Mouse (Mus musculus) bone marrow macrophage, adult 2 months (primary cell): Measurements from ENCODE around the gene Plaur. TPM values are rescaled to one million over a fixed set of nuclear protein-coding genes. Genes with fewer than 3 reads are reported as not detected.
A peak's percentile ranks its signal among the peaks of the same experiment; 100 is the strongest.
"Not testable (repeated sequence)": the region's sequence is repeated elsewhere in the genome, so short reads cannot be mapped to it uniquely, and the experiment has no call there.

Experiments
- H3K27ac ChIP-seq: 2 replicates; pipeline ENCODE4 v1.5.1; 2012; ENCODE audit warnings: low read depth, low read length; ENCODE audit not compliant: insufficient read depth
- H3K4me1 ChIP-seq: 2 replicates; pipeline ENCODE4 v1.6.1; 2012; ENCODE audit warnings: low read length; ENCODE audit not compliant: control insufficient read depth, insufficient read depth
- H3K4me3 ChIP-seq: 2 replicates; pipeline ENCODE4 v1.5.1; 2012; ENCODE audit warnings: mild to moderate bottlenecking, low read length, moderate library complexity; ENCODE audit not compliant: insufficient read depth
- CTCF ChIP-seq: IDR thresholded peaks from 2 replicates; pipeline ENCODE4 v1.5.1; 2012; ENCODE audit warnings: low read depth, mild to moderate bottlenecking, low read length, moderate library complexity
- POLR2A ChIP-seq: IDR thresholded peaks from 2 replicates; pipeline ENCODE4 v1.6.1; 2012; ENCODE audit warnings: mild to moderate bottlenecking, low read depth, low read length, borderline replicate concordance
- polyA plus RNA-seq: library from polyadenylated mRNA; stranded (reverse); fragments of >200 nt; gene quantifications from 2 replicates; pipeline ENCODE4 v1.2.4, GENCODE M21; 2012; ENCODE audit not compliant: missing spikeins, insufficient read depth, insufficient read length

Plaur gene
- polyA plus RNA-seq, 1 experiment, result 24.8 TPM

GRCm38 (mm10) chr7:24507726-24508114 is 45.4 kb downstream of the Plaur start:
- no peak for TF ChIP-seq POLR2A
- no peak for TF ChIP-seq CTCF
- Histone ChIP-seq H3K4me3 (peak overlapping the region; percentile 89), H3K27ac (peak overlapping the region; percentile 70), H3K4me1 (peaks cover 15% of the 10 kb centered on the region)

- no peak within 1 kb of the TSS for H3K4me3 ChIP-seq
- no peak within 1 kb of the TSS for H3K27ac ChIP-seq
- peaks cover 15% of the 10 kb centered on the region for H3K4me1 ChIP-seq
- no peak for TF ChIP-seq POLR2A
- no peak for TF ChIP-seq CTCF
Measured at GRCm38 (mm10) chr7:24512355-24512754, 50.1 kb downstream of the Plaur start, which contains the start of gene AC161166.1. TSS of gene AC161166.1 (minus strand) at chr7:24512455.

- H3K27ac ChIP-seq, H3K4me3 ChIP-seq, H3K4me1 ChIP-seq: not testable (repeated sequence)
Measured at GRCm38 (mm10) chr7:24516319-24516718, 54.0 kb downstream of the Plaur start.

- no peak overlapping the region for H3K4me3 ChIP-seq
- TF ChIP-seq CTCF, result no peak
- TF ChIP-seq POLR2A, result no peak
- no peaks in the 10 kb centered on the region for H3K4me1 ChIP-seq
- H3K27ac ChIP-seq, result no peak overlapping the region
Measured at GRCm38 (mm10) chr7:24517077-24517476, 54.8 kb downstream of the Plaur start.

GRCm38 (mm10) chr7:24517654-24518053 is 55.4 kb downstream of the Plaur start:
- TF ChIP-seq POLR2A (no peak), CTCF (no peak)
- no peak overlapping the region for H3K27ac ChIP-seq
- no peak overlapping the region for H3K4me3 ChIP-seq
- H3K4me1 ChIP-seq, result no peaks in the 10 kb centered on the region

- no peak overlapping the region for H3K4me3 ChIP-seq
- no peak for TF ChIP-seq POLR2A
- no peak for TF ChIP-seq CTCF
- no peaks in the 10 kb centered on the region for H3K4me1 ChIP-seq
- H3K27ac ChIP-seq, result no peak overlapping the region
Measured at GRCm38 (mm10) chr7:24519130-24519529, 56.8 kb downstream of the Plaur start.

- not testable (repeated sequence) for H3K27ac ChIP-seq, H3K4me3 ChIP-seq, H3K4me1 ChIP-seq
Measured at GRCm38 (mm10) chr7:24520054-24520453, 57.8 kb downstream of the Plaur start.

GRCm38 (mm10) chr7:24522805-24523204 is 60.5 kb downstream of the Plaur start:
- H3K4me1 ChIP-seq, result no peaks in the 10 kb centered on the region
- no peak overlapping the region for H3K27ac ChIP-seq
- TF ChIP-seq POLR2A (no peak), CTCF (no peak)
- H3K4me3 ChIP-seq, result no peak overlapping the region

GRCm38 (mm10) chr7:24523723-24524122 is 61.4 kb downstream of the Plaur start:
- no peak for TF ChIP-seq CTCF
- no peak for TF ChIP-seq POLR2A
- Histone ChIP-seq H3K4me3 (no peak overlapping the region), H3K27ac (no peak overlapping the region), H3K4me1 (no peaks in the 10 kb centered on the region)

- TF ChIP-seq POLR2A, result no peak
- TF ChIP-seq CTCF, result no peak
- H3K4me3 ChIP-seq, result no peak overlapping the region
- H3K27ac ChIP-seq, result no peak overlapping the region
- H3K4me1 ChIP-seq, result peaks cover 6% of the 10 kb centered on the region
Measured at GRCm38 (mm10) chr7:24524978-24525377, 62.7 kb downstream of the Plaur start.

Other genes starting within 250 kb of the Plaur start
- 2.5 and 3.1 TPM in 2 replicates for gene Zfp109, start 224.9 kb upstream of the Plaur start, polyA plus RNA-seq
- 1.9 TPM in 2 replicates for gene Zfp108, start 207.7 kb upstream of the Plaur start, polyA plus RNA-seq
- 1.1 and 1.2 TPM in 2 replicates for gene Zfp93, start 192.1 kb upstream of the Plaur start, polyA plus RNA-seq
- 10.0 and 11.3 TPM in 2 replicates for gene Zfp61, start 161.3 kb upstream of the Plaur start, polyA plus RNA-seq
- gene Zfp94, start 145.8 kb upstream of the Plaur start, polyA plus RNA-seq, result 3.5 and 5.3 TPM in 2 replicates
- gene Tescl, start 128.5 kb upstream of the Plaur start, polyA plus RNA-seq, result not detected in 2 replicates
- not detected in 2 replicates for gene Lypd5, start 113.3 kb upstream of the Plaur start, polyA plus RNA-seq
- 50.1 and 51.4 TPM in 2 replicates for gene Kcnn4, start 92.2 kb upstream of the Plaur start, polyA plus RNA-seq
- 35.8 and 36.5 TPM in 2 replicates for gene Smg9, start 62.9 kb upstream of the Plaur start, polyA plus RNA-seq
- gene Irgc1, start 10.2 kb upstream of the Plaur start, polyA plus RNA-seq, result not detected in 2 replicates
- not detected in 2 replicates for gene Cadm4, start 19.5 kb downstream of the Plaur start, polyA plus RNA-seq
- 0.69 TPM in 1 of 2 replicates, not detected in the other for gene Zfp428, start 44.5 kb downstream of the Plaur start, polyA plus RNA-seq
- not detected in 2 replicates for gene AC161166.1, start 50.0 kb downstream of the Plaur start, polyA plus RNA-seq
- gene Irgq, start 68.2 kb downstream of the Plaur start, polyA plus RNA-seq, result 6.6 and 8.5 TPM in 2 replicates
- not detected in 2 replicates for gene Pinlyp, start 83.6 kb downstream of the Plaur start, polyA plus RNA-seq
- 54.6 and 58.7 TPM in 2 replicates for gene Xrcc1, start 83.8 kb downstream of the Plaur start, polyA plus RNA-seq
- gene Ethe1, start 125.1 kb downstream of the Plaur start, polyA plus RNA-seq, result 18.2 and 18.5 TPM in 2 replicates
- not detected in 2 replicates for gene Zfp575, start 125.2 kb downstream of the Plaur start, polyA plus RNA-seq
- gene Phldb3, start 148.3 kb downstream of the Plaur start, polyA plus RNA-seq, result 7.2 and 7.6 TPM in 2 replicates
- not detected in 2 replicates for gene Lypd3, start 174.1 kb downstream of the Plaur start, polyA plus RNA-seq
- gene Tex101, start 214.2 kb downstream of the Plaur start, polyA plus RNA-seq, result not detected in 2 replicates
- not detected in 2 replicates for gene BC049730, start 246.8 kb downstream of the Plaur start, polyA plus RNA-seq